Mouse (Mus musculus) kidney, adult 2 months (tissue): Measurements from ENCODE around the gene Igfbp2.

Experiments used
- CTCF ChIP-seq: fragments of 200-500 bp; conservative IDR thresholded peaks from 2 replicates; pipeline ENCODE4 v1.5.1; 2011; ENCODE audit warnings: low read depth, mild to moderate bottlenecking, control low read depth, low read length, moderate library complexity, mixed read lengths; ENCODE audit not compliant: insufficient read depth, insufficient read length
- POLR2A ChIP-seq: fragments of 200-500 bp; IDR thresholded peaks from one replicate; pipeline ENCODE4 v1.6.1; 2011; ENCODE audit warnings: low read depth, low read length, control low read depth

GRCm38 (mm10) chr1:72871337-72871696, 47.0 kb downstream of the Igfbp2 start:
- TF ChIP-seq CTCF: no peak
- no peak for TF ChIP-seq POLR2A
